Mouse (Mus musculus) olfactory bulb, adult 2 months (tissue): ENCODE data around the gene Olfr68. TPM values are rescaled to one million over a fixed set of nuclear protein-coding genes. Genes with fewer than 3 reads are reported as not detected.
"Not testable (repeated sequence)": the region's sequence is repeated elsewhere in the genome, so short reads cannot be mapped to it uniquely, and the experiment has no call there.

ENCODE experiments used
- H3K27ac ChIP-seq: fragments of 200-500 bp; 2 replicates; pipeline ENCODE4 v1.5.1; 2012; ENCODE audit warnings: low read depth, low read length; ENCODE audit not compliant: insufficient read depth
- H3K4me1 ChIP-seq: fragments of 200-500 bp; 2 replicates; pipeline ENCODE4 v1.6.1; 2012; ENCODE audit warnings: low read length; ENCODE audit not compliant: control insufficient read depth, insufficient read depth
- H3K4me3 ChIP-seq: fragments of 200-500 bp; 2 replicates; pipeline ENCODE4 v1.5.1; 2012; ENCODE audit warnings: mild to moderate bottlenecking, low read depth, low read length, moderate library complexity; ENCODE audit not compliant: insufficient read depth
- CTCF ChIP-seq: fragments of 200-500 bp; IDR thresholded peaks from 2 replicates; pipeline ENCODE4 v1.5.1; 2012; ENCODE audit warnings: low read depth, mild to moderate bottlenecking, low read length, moderate library complexity; ENCODE audit not compliant: insufficient read depth
- POLR2A ChIP-seq: fragments of 200-500 bp; IDR thresholded peaks from 2 replicates; pipeline ENCODE4 v1.6.1; 2012; ENCODE audit warnings: mild to moderate bottlenecking, low read depth, low read length, moderate library complexity; ENCODE audit not compliant: insufficient read depth
- WGBS: fragments of 180-500 bp; shearing (Covaris S2); methylation state at CpG from one replicate; pipeline ENCODE4 v1.1.7; 2018; 5-methylcytosine and 5-hydroxymethylcytosine counted together
- polyA plus RNA-seq: library from polyadenylated mRNA; stranded (reverse); fragments of >200 nt; gene quantifications from 2 replicates; pipeline ENCODE4 v1.2.4, GENCODE M21; 2012; ENCODE audit warnings: low replicate concordance; ENCODE audit not compliant: missing spikeins, insufficient read depth, insufficient read length

Gene Olfr68
- polyA plus RNA-seq, 1 experiment: not detected

- no peak within 1 kb of the TSS for H3K4me3 ChIP-seq
- TF ChIP-seq POLR2A: no peak
- WGBS: 77% methylated on average over 3 of the region's 3 CpGs
- no peak within 1 kb of the TSS for H3K27ac ChIP-seq
- H3K4me1 ChIP-seq: no peaks in the 10 kb centered on the region
These were observed 12.2 kb upstream of the Olfr68 start, which contains the start of gene Olfr67 for GRCm38 (mm10) chr7:103791721-103792120. Gene Olfr67 (minus strand): TSS chr7:103791821.

- WGBS: 88% methylated on average over 4 of the region's 4 CpGs
These were observed 1.8 kb downstream of the Olfr68 start for GRCm38 (mm10) chr7:103777652-103778051.

GRCm38 (mm10) chr7:103771494-103771893, 8.0 kb downstream of the Olfr68 start, which contains the start of gene Olfr69:
Gene Olfr69 (minus strand): TSS chr7:103771594.
- WGBS: 74% methylated on average over 2 of the region's 2 CpGs
- H3K4me3 ChIP-seq: no peak within 1 kb of the TSS
- no peak within 1 kb of the TSS for H3K27ac ChIP-seq
- H3K4me1 ChIP-seq: no peaks in the 10 kb centered on the region
- TF ChIP-seq CTCF (no peak), POLR2A (no peak)

More at GRCm38 (mm10) chr7:103777652-103778051, 1.8 kb downstream of the Olfr68 start:
- H3K4me1 ChIP-seq, H3K4me3 ChIP-seq, H3K27ac ChIP-seq: not testable (repeated sequence)

GRCm38 (mm10) chr7:103767687-103768086, 11.8 kb downstream of the Olfr68 start:
- H3K4me1 ChIP-seq, H3K4me3 ChIP-seq, H3K27ac ChIP-seq: not testable (repeated sequence)
- WGBS: 91% methylated on average over 6 of the region's 6 CpGs

GRCm38 (mm10) chr7:103762212-103762611, 17.3 kb downstream of the Olfr68 start:
- 84% methylated on average over 6 of the region's 6 CpGs for WGBS
- not testable (repeated sequence) for H3K27ac ChIP-seq, H3K4me1 ChIP-seq, H3K4me3 ChIP-seq

- H3K4me1 ChIP-seq: no peaks in the 10 kb centered on the region
- no peak within 1 kb of the TSS for H3K4me3 ChIP-seq
- no peak for TF ChIP-seq POLR2A
- no peak for TF ChIP-seq CTCF
- H3K27ac ChIP-seq: no peak within 1 kb of the TSS
- 32% methylated on average over 2 of the region's 2 CpGs for WGBS
These were observed 22.3 kb downstream of the Olfr68 start, which contains the start of gene Olfr630 for GRCm38 (mm10) chr7:103757233-103757632. Gene Olfr630 (minus strand): TSS chr7:103757333.

GRCm38 (mm10) chr7:103744843-103745242, 34.7 kb downstream of the Olfr68 start, which contains the start of gene Olfr629:
Gene Olfr629 (minus strand): TSS chr7:103744943.
- Histone ChIP-seq H3K4me1 (no peaks in the 10 kb centered on the region), H3K27ac (no peak within 1 kb of the TSS), H3K4me3 (no peak within 1 kb of the TSS)
- WGBS: 69% methylated on average over 2 of the region's 2 CpGs
- TF ChIP-seq POLR2A: no peak
- no peak for TF ChIP-seq CTCF

GRCm38 (mm10) chr7:103730074-103730473, 49.4 kb downstream of the Olfr68 start, which contains the start of gene Olfr628:
Gene Olfr628 (plus strand): TSS chr7:103730374.
- WGBS: 85% methylated on average over 1 of the region's 1 CpGs
- H3K27ac ChIP-seq: no peak within 1 kb of the TSS
- H3K4me3 ChIP-seq: no peak within 1 kb of the TSS
- TF ChIP-seq POLR2A (no peak), CTCF (no peak)
- H3K4me1 ChIP-seq: no peaks in the 10 kb centered on the region

Other genes with a start within 250 kb of the Olfr68 start
- gene Olfr612, start 237.0 kb downstream of the Olfr68 start, polyA plus RNA-seq: not detected in 2 replicates
- gene Olfr613, start 231.6 kb downstream of the Olfr68 start, polyA plus RNA-seq: not detected in 2 replicates
- gene Olfr615, start 223.6 kb downstream of the Olfr68 start, polyA plus RNA-seq: not detected in 2 replicates
- not detected in 2 replicates for gene Olfr616, start 210.6 kb downstream of the Olfr68 start, polyA plus RNA-seq
- gene Olfr617, start 206.6 kb downstream of the Olfr68 start, polyA plus RNA-seq: not detected in 2 replicates
- not detected in 2 replicates for gene Olfr618, start 189.6 kb downstream of the Olfr68 start, polyA plus RNA-seq
- not detected in 2 replicates for gene Olfr619, start 179.1 kb downstream of the Olfr68 start, polyA plus RNA-seq
- gene Olfr620, start 167.2 kb downstream of the Olfr68 start, polyA plus RNA-seq: not detected in 2 replicates
- not detected in 2 replicates for gene Olfr622, start 137.0 kb downstream of the Olfr68 start, polyA plus RNA-seq
- not detected in 2 replicates for gene Olfr623, start 116.0 kb downstream of the Olfr68 start, polyA plus RNA-seq
- gene Olfr624, start 108.5 kb downstream of the Olfr68 start, polyA plus RNA-seq: not detected in 2 replicates
- gene Olfr625-ps1, start 97.0 kb downstream of the Olfr68 start, polyA plus RNA-seq: not detected in 2 replicates
- gene Olfr243, start 65.0 kb downstream of the Olfr68 start, polyA plus RNA-seq: not detected in 2 replicates
- gene Olfr628, start 49.3 kb downstream of the Olfr68 start, polyA plus RNA-seq: not detected in 2 replicates
- gene Olfr629, start 34.8 kb downstream of the Olfr68 start, polyA plus RNA-seq: not detected in 2 replicates
- gene Olfr630, start 22.4 kb downstream of the Olfr68 start, polyA plus RNA-seq: not detected in 2 replicates
- not detected in 2 replicates for gene Olfr69, start 8.1 kb downstream of the Olfr68 start, polyA plus RNA-seq
- not detected in 2 replicates for gene Olfr67, start 12.1 kb upstream of the Olfr68 start, polyA plus RNA-seq
- not detected in 2 replicates for gene Hbb-bt, start 34.3 kb upstream of the Olfr68 start, polyA plus RNA-seq
- not detected in 2 replicates for gene Hbb-bs, start 48.4 kb upstream of the Olfr68 start, polyA plus RNA-seq
- gene Hbb-bh2, start 60.8 kb upstream of the Olfr68 start, polyA plus RNA-seq: not detected in 2 replicates
- gene Hbb-bh1, start 63.5 kb upstream of the Olfr68 start, polyA plus RNA-seq: not detected in 2 replicates
- not detected in 2 replicates for gene Hbb-y, start 73.5 kb upstream of the Olfr68 start, polyA plus RNA-seq
- not detected in 2 replicates for gene Olfr66, start 106.6 kb upstream of the Olfr68 start, polyA plus RNA-seq
- not detected in 2 replicates for gene Olfr64, start 114.8 kb upstream of the Olfr68 start, polyA plus RNA-seq
- not detected in 2 replicates for gene Olfr65, start 123.8 kb upstream of the Olfr68 start, polyA plus RNA-seq
- gene Olfr631, start 149.1 kb upstream of the Olfr68 start, polyA plus RNA-seq: not detected in 2 replicates
- not detected in 2 replicates for gene Olfr632, start 154.6 kb upstream of the Olfr68 start, polyA plus RNA-seq
- gene Olfr633, start 164.7 kb upstream of the Olfr68 start, polyA plus RNA-seq: not detected in 2 replicates
- not detected in 2 replicates for gene Olfr635, start 191.5 kb upstream of the Olfr68 start, polyA plus RNA-seq
- not detected in 2 replicates for gene Olfr638, start 219.0 kb upstream of the Olfr68 start, polyA plus RNA-seq
- not detected in 2 replicates for gene Olfr639, start 237.6 kb upstream of the Olfr68 start, polyA plus RNA-seq
- gene Olfr640, start 245.9 kb upstream of the Olfr68 start, polyA plus RNA-seq: not detected in 2 replicates